Mouse (Mus musculus) testis, postnatal 10 days (tissue): Measurements from ENCODE around the gene Cdkal1.

Experiments
- DNase-seq: peaks from one replicate; pipeline ENCODE4 v3.0.0; 2021; ENCODE audit warnings: low spot score

Gene Cdkal1

GRCm38 (mm10) chr13:29403217-29403616 lies 452.3 kb downstream of the Cdkal1 start:
- no peak for DNase-seq

GRCm38 (mm10) chr13:29402526-29403040 lies 452.9 kb downstream of the Cdkal1 start:
- DNase-seq = no peak

- no peak for DNase-seq
Observed at GRCm38 (mm10) chr13:29399908-29400307, 455.6 kb downstream of the Cdkal1 start.

GRCm38 (mm10) chr13:29398456-29398855 lies 457.0 kb downstream of the Cdkal1 start:
- no peak for DNase-seq

- no peak for DNase-seq
Observed at GRCm38 (mm10) chr13:29395694-29396093, 459.8 kb downstream of the Cdkal1 start.

- no peak for DNase-seq
Observed at GRCm38 (mm10) chr13:29390025-29390424, 465.4 kb downstream of the Cdkal1 start.

- DNase-seq = no peak
Observed at GRCm38 (mm10) chr13:29388918-29389317, 466.6 kb downstream of the Cdkal1 start.

- no peak for DNase-seq
Observed at GRCm38 (mm10) chr13:29377572-29377971, 477.9 kb downstream of the Cdkal1 start.

- DNase-seq = no peak
Observed at GRCm38 (mm10) chr13:29371916-29372315, 483.6 kb downstream of the Cdkal1 start.

- DNase-seq = no peak
Observed at GRCm38 (mm10) chr13:29371466-29371771, 484.1 kb downstream of the Cdkal1 start.

GRCm38 (mm10) chr13:29370731-29371465 lies 484.6 kb downstream of the Cdkal1 start:
- DNase-seq = no peak

GRCm38 (mm10) chr13:29368806-29369205 lies 486.7 kb downstream of the Cdkal1 start:
- no peak for DNase-seq

- DNase-seq = no peak
Observed at GRCm38 (mm10) chr13:29364901-29365625, 490.4 kb downstream of the Cdkal1 start.

GRCm38 (mm10) chr13:29364009-29364408 lies 491.5 kb downstream of the Cdkal1 start:
- no peak for DNase-seq

- no peak for DNase-seq
Observed at GRCm38 (mm10) chr13:29361842-29362241, 493.6 kb downstream of the Cdkal1 start.

- no peak for DNase-seq
Observed at GRCm38 (mm10) chr13:29360899-29361298, 494.6 kb downstream of the Cdkal1 start.

- DNase-seq = no peak
Observed at GRCm38 (mm10) chr13:29359341-29359740, 496.1 kb downstream of the Cdkal1 start.

GRCm38 (mm10) chr13:29357483-29357882 lies 498.0 kb downstream of the Cdkal1 start:
- no peak for DNase-seq

- DNase-seq = no peak
Observed at GRCm38 (mm10) chr13:29356158-29356485, 499.4 kb downstream of the Cdkal1 start.

- DNase-seq = no peak
Observed at GRCm38 (mm10) chr13:29355484-29356157, 499.9 kb downstream of the Cdkal1 start.

- no peak for DNase-seq
Observed at GRCm38 (mm10) chr13:29354943-29355342, 500.5 kb downstream of the Cdkal1 start.

- DNase-seq = no peak
Observed at GRCm38 (mm10) chr13:29353888-29354415, 501.5 kb downstream of the Cdkal1 start.
